Mouse (Mus musculus): ENCODE measurements around the gene Patl2. TPM values are rescaled to one million over a fixed set of nuclear protein-coding genes. Genes with fewer than 3 reads are reported as not detected.

The Patl2 gene
- total and polyA plus RNA-seq, 3 experiments: not detected

DNA sequence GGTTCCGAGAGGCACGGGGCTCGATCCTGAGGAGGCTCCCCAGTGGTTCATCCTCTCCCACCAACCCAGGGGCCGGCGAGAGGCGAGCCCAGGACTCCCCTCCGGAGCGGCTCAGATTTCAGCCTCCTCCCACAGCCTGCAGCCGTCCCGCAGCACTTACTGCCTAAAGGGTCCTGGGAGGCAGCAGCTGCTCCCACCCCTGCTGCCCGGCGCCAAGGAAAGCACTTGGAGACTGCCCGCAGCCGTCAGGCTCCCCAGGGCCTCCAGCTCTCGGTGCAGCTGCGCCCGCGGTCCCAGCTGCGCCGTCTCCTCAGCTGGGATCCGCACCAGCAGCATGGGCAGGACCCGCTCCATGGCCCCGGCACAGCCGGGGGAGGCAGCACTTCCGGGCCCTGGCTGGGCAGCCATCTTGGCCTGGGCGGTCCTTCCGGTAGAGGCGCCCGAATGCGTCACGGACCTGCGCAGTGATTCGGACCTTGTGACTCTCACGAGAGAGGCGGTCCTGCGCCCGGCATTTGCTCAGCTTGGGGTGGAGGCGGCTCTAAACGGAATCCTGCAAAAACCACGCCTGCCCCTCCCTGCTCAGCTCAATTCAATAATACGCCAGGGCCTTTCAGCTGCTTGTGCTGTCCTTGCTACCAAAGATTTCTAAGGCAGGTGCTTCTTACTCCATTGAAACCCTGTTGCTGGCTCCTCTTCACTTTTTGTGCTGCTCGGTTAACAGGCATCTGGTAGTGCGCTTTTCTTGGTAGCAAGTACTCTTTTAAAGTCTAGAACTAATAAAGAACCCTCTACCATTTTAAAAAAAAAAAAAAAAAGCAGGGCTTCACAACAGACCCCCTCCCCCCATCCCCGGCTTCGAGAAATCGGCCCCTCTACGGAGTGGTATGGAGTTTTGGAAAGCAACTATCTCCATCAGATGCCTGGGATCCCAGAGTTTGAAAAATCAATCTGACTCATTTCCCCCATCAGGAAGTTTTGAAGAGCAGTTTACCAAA is 67.7 kb downstream of the Patl2 start, which contains the start of gene Spg11 (continued):
- TF ChIP-seq USF1 (IDR thresholded peaks at IDR 0.05; ENCODE audit: low read depth, low read length): peak; percentile 57; the same call in 1 of the 2 replicates

- H3K27ac ChIP-seq (ENCODE audit: insufficient read depth, low read depth): no peak overlapping the region
- H3K4me3 ChIP-seq (replicated peaks in 1 of 3; ENCODE audit: low read depth in 2 of 3, low read length in 2 of 3, poor library complexity in 1 of 3): peak overlapping the region in 1 of 3 experiments; percentile 77
- no peak for DNase-seq (ENCODE audit: extremely low read depth)
Observed at GRCm38 (mm10) chr2:122116888-122117287, 69.1 kb downstream of the Patl2 start.

DNA sequence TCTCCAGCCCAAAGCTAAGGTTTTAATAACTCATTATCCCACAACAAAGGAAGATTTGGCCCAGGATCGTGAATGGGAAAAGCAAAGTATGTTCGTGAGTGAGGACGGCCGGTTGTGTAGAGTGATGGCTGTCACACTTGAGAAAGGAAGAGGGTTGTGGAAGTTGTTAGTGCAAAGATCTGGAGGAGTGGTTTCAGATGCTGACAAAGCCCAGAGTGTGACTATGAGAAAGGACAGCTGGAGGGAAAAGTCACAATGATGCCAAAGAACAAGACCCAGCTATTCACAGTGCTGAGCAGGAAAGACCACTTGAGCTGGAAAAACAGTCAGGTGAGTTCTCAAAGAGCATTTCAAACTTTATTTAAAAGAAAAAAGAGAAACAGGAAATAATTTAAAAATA is 76.3 kb downstream of the Patl2 start:
- Histone ChIP-seq H3K27me3 (replicated peaks) (no peaks in the 10 kb centered on the region), H3K9me3 (replicated peaks; ENCODE audit: low read length) (peaks cover 2% of the 10 kb centered on the region), H3K9ac (ENCODE audit: insufficient read depth, low read depth) (no peak overlapping the region), H3K27ac (ENCODE audit: insufficient read depth, low read depth) (no peak overlapping the region), H3K79me2 (replicated peaks; ENCODE audit: control insufficient read depth, extremely low read depth, insufficient read depth, poor library complexity, severe bottlenecking) (no peaks in the 10 kb centered on the region), H3K4me3 (replicated peaks in 1 of 3; ENCODE audit: low read depth in 2 of 3, low read length in 2 of 3, poor library complexity in 1 of 3) (no peak overlapping the region), H3K4me2 (ENCODE audit: insufficient read depth, low read depth, poor library complexity, severe bottlenecking) (no peak overlapping the region), H3K4me1 (ENCODE audit: control insufficient read depth in 1 of 2, insufficient read depth in 2 of 2) (peaks cover 0 to 21% of the 10 kb centered on the region in 2 experiments; a peak in 2 of 4 replicates), H3K36me3 (replicated peaks in 1 of 2; ENCODE audit: control insufficient read depth in 1 of 2, insufficient read depth in 1 of 2, low read length in 1 of 2) (peaks cover 35 to 69% of the 10 kb centered on the region in 2 experiments)
- in situ Hi-C loops (cut with MboI; ENCODE audit: low pct_ligation_motif_present, low pct_unique_long_range_greater_than_20kb, low sequenced_read_pairs): no loop called here
- no peak for DNase-seq (ENCODE audit: extremely low read depth)
- no peak for TF ChIP-seq POLR2AphosphoS2 (IDR thresholded peaks at IDR 0.05; ENCODE audit: low read depth, low read length)
- dilution Hi-C loops (cut with MboI; ENCODE audit: extremely low pct_ligation_motif_present, extremely low pct_unique_long_range_greater_than_20kb, low sequenced_read_pairs): no loop called here

More at GRCm38 (mm10) chr2:122116888-122117287, 69.1 kb downstream of the Patl2 start:
- peaks cover 8% of the 10 kb centered on the region for H3K79me2 ChIP-seq (replicated peaks; ENCODE audit: control insufficient read depth, extremely low read depth, insufficient read depth, poor library complexity, severe bottlenecking)
- peak; percentile 99 for TF ChIP-seq MAFK (IDR thresholded peaks at IDR 0.05; ENCODE audit: insufficient replicate concordance, low read length)
- no peak for TF ChIP-seq TCF12 (IDR thresholded peaks at IDR 0.05; ENCODE audit: low read depth, low read length)
- no peak for TF ChIP-seq NELFE (IDR thresholded peaks at IDR 0.05; ENCODE audit: low read depth, low read length)
- no peaks in the 10 kb centered on the region for H3K9me3 ChIP-seq (replicated peaks; ENCODE audit: low read length)
- peak overlapping the region; percentile 79 for H3K4me2 ChIP-seq (ENCODE audit: insufficient read depth, low read depth, poor library complexity, severe bottlenecking)
- dilution Hi-C loops (cut with MboI; ENCODE audit: extremely low pct_ligation_motif_present, extremely low pct_unique_long_range_greater_than_20kb, low sequenced_read_pairs): no loop called here
- in situ Hi-C loops (cut with MboI; ENCODE audit: low pct_ligation_motif_present, low pct_unique_long_range_greater_than_20kb, low sequenced_read_pairs): loop anchor here (5.0 kb wide), 1 partner anchor 45 kb away; the partner anchor contains the start of gene Trim69
- no peaks in the 10 kb centered on the region for H3K27me3 ChIP-seq (replicated peaks)
- H3K4me1 ChIP-seq (ENCODE audit: control insufficient read depth in 1 of 2, insufficient read depth in 2 of 2): peaks cover 2 to 17% of the 10 kb centered on the region in 2 experiments; a peak in 3 of 4 replicates
- H3K36me3 ChIP-seq (replicated peaks in 1 of 2; ENCODE audit: control insufficient read depth in 1 of 2, insufficient read depth in 1 of 2, low read length in 1 of 2): peaks cover 16 to 25% of the 10 kb centered on the region in 2 experiments
- H3K9ac ChIP-seq (ENCODE audit: insufficient read depth, low read depth): peak overlapping the region; percentile 89; the same call in 1 of the 2 replicates

DNA sequence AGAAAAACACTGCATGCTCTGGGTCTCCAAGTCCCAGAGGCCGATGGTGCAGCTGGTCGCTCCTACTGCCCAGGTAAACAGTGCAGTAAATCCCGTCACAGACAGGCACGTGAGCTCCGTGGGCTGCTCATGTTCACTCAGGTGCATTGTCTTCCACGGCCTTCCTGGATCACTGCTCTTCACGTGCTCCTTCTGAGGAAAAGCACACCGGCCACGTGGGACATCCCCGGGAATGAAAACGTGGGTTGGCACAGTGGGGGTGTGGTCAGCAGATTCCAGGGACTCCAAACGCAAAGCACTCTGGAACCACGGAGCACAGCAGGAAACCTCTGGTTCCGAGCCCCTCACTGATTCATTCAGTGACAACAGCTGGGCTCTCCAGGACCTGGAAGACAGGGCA is 77.9 kb downstream of the Patl2 start:
- Histone ChIP-seq H3K4me2 (ENCODE audit: insufficient read depth, low read depth, poor library complexity, severe bottlenecking) (no peak overlapping the region), H3K79me2 (replicated peaks; ENCODE audit: control insufficient read depth, extremely low read depth, insufficient read depth, poor library complexity, severe bottlenecking) (no peaks in the 10 kb centered on the region), H3K27me3 (replicated peaks) (no peaks in the 10 kb centered on the region), H3K4me1 (ENCODE audit: control insufficient read depth in 1 of 2, insufficient read depth in 2 of 2) (peaks cover 0 to 21% of the 10 kb centered on the region in 2 experiments; a peak in 2 of 4 replicates), H3K27ac (ENCODE audit: insufficient read depth, low read depth) (no peak overlapping the region), H3K9me3 (replicated peaks; ENCODE audit: low read length) (peaks cover 4% of the 10 kb centered on the region), H3K36me3 (replicated peaks in 1 of 2; ENCODE audit: control insufficient read depth in 1 of 2, insufficient read depth in 1 of 2, low read length in 1 of 2) (peaks cover 29 to 66% of the 10 kb centered on the region in 2 experiments), H3K4me3 (replicated peaks in 1 of 3; ENCODE audit: low read depth in 2 of 3, low read length in 2 of 3, poor library complexity in 1 of 3) (no peak overlapping the region), H3K9ac (ENCODE audit: insufficient read depth, low read depth) (no peak overlapping the region)
- dilution Hi-C loops (cut with MboI; ENCODE audit: extremely low pct_ligation_motif_present, extremely low pct_unique_long_range_greater_than_20kb, low sequenced_read_pairs): no loop called here
- in situ Hi-C loops (cut with MboI; ENCODE audit: low pct_ligation_motif_present, low pct_unique_long_range_greater_than_20kb, low sequenced_read_pairs): no loop called here
- no peak for DNase-seq (ENCODE audit: extremely low read depth)
- TF ChIP-seq ELF1 (IDR thresholded peaks at IDR 0.05; ENCODE audit: low read depth, low read length) (no peak), ZNF384 (IDR thresholded peaks at IDR 0.05; ENCODE audit: low read depth, low read length) (no peak), RCOR1 (conservative IDR thresholded peaks at IDR 0.05; ENCODE audit: low read depth, low read length) (no peak), MEF2A (IDR thresholded peaks at IDR 0.05; ENCODE audit: borderline replicate concordance, low read depth, low read length) (no peak), HCFC1 (IDR thresholded peaks at IDR 0.05; ENCODE audit: low read depth, low read length) (no peak), POLR2AphosphoS2 (IDR thresholded peaks at IDR 0.05; ENCODE audit: low read depth, low read length) (no peak), GABPA (IDR thresholded peaks at IDR 0.05; ENCODE audit: insufficient replicate concordance, low read depth, low read length) (no peak), JUND (conservative IDR thresholded peaks at IDR 0.05; ENCODE audit: low read depth, low read length) (no peak), E2F4 (IDR thresholded peaks at IDR 0.05; ENCODE audit: insufficient replicate concordance, low read depth, low read length) (no peak), JUN (IDR thresholded peaks at IDR 0.05; ENCODE audit: insufficient read depth, low read depth, low read length) (no peak), MAFK (IDR thresholded peaks at IDR 0.05; ENCODE audit: insufficient replicate concordance, low read length) (no peak), MAZ (IDR thresholded peaks at IDR 0.05; ENCODE audit: low read depth, low read length) (no peak), PAX5 (IDR thresholded peaks at IDR 0.05; ENCODE audit: low read length) (no peak), ZC3H11A (IDR thresholded peaks at IDR 0.05; ENCODE audit: low read depth, low read length) (no peak), USF2 (conservative IDR thresholded peaks at IDR 0.05; ENCODE audit: low read depth, low read length) (no peak), ZKSCAN1 (IDR thresholded peaks at IDR 0.05; ENCODE audit: borderline replicate concordance, low read depth, low read length) (no peak)
